Mouse (Mus musculus) olfactory bulb, adult 2 months (tissue): ENCODE results near the gene Tmprss11f. TPM values are rescaled to one million over a fixed set of nuclear protein-coding genes. Genes with fewer than 3 reads are reported as not detected.
"Not testable (repeated sequence)": the region's sequence is repeated elsewhere in the genome, so short reads cannot be mapped to it uniquely, and the experiment has no call there.

ENCODE experiments used
- H3K27ac ChIP-seq: fragments of 200-500 bp; 2 replicates; pipeline ENCODE4 v1.5.1; 2012; ENCODE audit warnings: low read depth, low read length; ENCODE audit not compliant: insufficient read depth
- H3K4me1 ChIP-seq: fragments of 200-500 bp; 2 replicates; pipeline ENCODE4 v1.6.1; 2012; ENCODE audit warnings: low read length; ENCODE audit not compliant: control insufficient read depth, insufficient read depth
- H3K4me3 ChIP-seq: fragments of 200-500 bp; 2 replicates; pipeline ENCODE4 v1.5.1; 2012; ENCODE audit warnings: mild to moderate bottlenecking, low read depth, low read length, moderate library complexity; ENCODE audit not compliant: insufficient read depth
- CTCF ChIP-seq: fragments of 200-500 bp; IDR thresholded peaks from 2 replicates; pipeline ENCODE4 v1.5.1; 2012; ENCODE audit warnings: low read depth, mild to moderate bottlenecking, low read length, moderate library complexity; ENCODE audit not compliant: insufficient read depth
- POLR2A ChIP-seq: fragments of 200-500 bp; IDR thresholded peaks from 2 replicates; pipeline ENCODE4 v1.6.1; 2012; ENCODE audit warnings: mild to moderate bottlenecking, low read depth, low read length, moderate library complexity; ENCODE audit not compliant: insufficient read depth
- WGBS: fragments of 180-500 bp; shearing (Covaris S2); methylation state at CpG from one replicate; pipeline ENCODE4 v1.1.7; 2018; 5-methylcytosine and 5-hydroxymethylcytosine counted together
- polyA plus RNA-seq: library from polyadenylated mRNA; stranded (reverse); fragments of >200 nt; gene quantifications from 2 replicates; pipeline ENCODE4 v1.2.4, GENCODE M21; 2012; ENCODE audit warnings: low replicate concordance; ENCODE audit not compliant: missing spikeins, insufficient read depth, insufficient read length

The Tmprss11f gene
- polyA plus RNA-seq: not detected in 2 replicates

- no peak for TF ChIP-seq CTCF
- no peaks in the 10 kb centered on the region for H3K4me1 ChIP-seq
- H3K27ac ChIP-seq: no peak within 1 kb of the TSS
- 76% methylated on average over 5 of the region's 5 CpGs for WGBS
- H3K4me3 ChIP-seq: no peak within 1 kb of the TSS
Measured at GRCm38 (mm10) chr5:86632324-86632723, at the start of gene Tmprss11f. Gene Tmprss11f (minus strand): TSS chr5:86632424.

- Histone ChIP-seq H3K27ac (no peak within 1 kb of the TSS), H3K4me1 (no peaks in the 10 kb centered on the region), H3K4me3 (no peak within 1 kb of the TSS)
- 85% methylated on average over 5 of the region's 5 CpGs for WGBS
- TF ChIP-seq POLR2A (no peak), CTCF (no peak)
Measured at GRCm38 (mm10) chr5:86676262-86676661, 44.0 kb upstream of the Tmprss11f start, which contains the start of gene Tmprss11b. Gene Tmprss11b (minus strand): TSS chr5:86676362.

- H3K4me3 ChIP-seq, H3K4me1 ChIP-seq, H3K27ac ChIP-seq: not testable (repeated sequence)
- WGBS: 30% methylated on average over 4 of the region's 4 CpGs
Measured at GRCm38 (mm10) chr5:86649185-86649584, 17.0 kb upstream of the Tmprss11f start.

GRCm38 (mm10) chr5:86640795-86641194 is 8.6 kb upstream of the Tmprss11f start:
- TF ChIP-seq CTCF: no peak
- TF ChIP-seq POLR2A: no peak
- H3K27ac ChIP-seq: no peak overlapping the region
- WGBS: 66% methylated on average over 3 of the region's 3 CpGs
- H3K4me3 ChIP-seq: no peak overlapping the region
- no peaks in the 10 kb centered on the region for H3K4me1 ChIP-seq

GRCm38 (mm10) chr5:86630700-86631099 is 1.5 kb downstream of the Tmprss11f start:
- 51% methylated on average over 2 of the region's 2 CpGs for WGBS
- Histone ChIP-seq H3K4me3 (no peak overlapping the region), H3K27ac (no peak overlapping the region), H3K4me1 (no peaks in the 10 kb centered on the region)
- TF ChIP-seq POLR2A (no peak), CTCF (no peak)

GRCm38 (mm10) chr5:86621778-86622177 is 10.4 kb downstream of the Tmprss11f start:
- TF ChIP-seq POLR2A: no peak
- TF ChIP-seq CTCF: no peak
- 83% methylated on average over 1 of the region's 1 CpGs for WGBS
- Histone ChIP-seq H3K27ac (no peak overlapping the region), H3K4me1 (no peaks in the 10 kb centered on the region), H3K4me3 (no peak overlapping the region)

- H3K27ac ChIP-seq: no peak overlapping the region
- no peaks in the 10 kb centered on the region for H3K4me1 ChIP-seq
- WGBS: 49% methylated on average over 3 of the region's 3 CpGs
- TF ChIP-seq POLR2A (no peak), CTCF (no peak)
- no peak overlapping the region for H3K4me3 ChIP-seq
Measured at GRCm38 (mm10) chr5:86585896-86586295, 46.3 kb downstream of the Tmprss11f start.

- no peak overlapping the region for H3K27ac ChIP-seq
- H3K4me1 ChIP-seq: no peaks in the 10 kb centered on the region
- no peak overlapping the region for H3K4me3 ChIP-seq
- 88% methylated on average over 5 of the region's 5 CpGs for WGBS
- TF ChIP-seq POLR2A: no peak
- TF ChIP-seq CTCF: no peak
Measured at GRCm38 (mm10) chr5:86582618-86583017, 49.6 kb downstream of the Tmprss11f start.

- TF ChIP-seq CTCF: no peak
- TF ChIP-seq POLR2A: no peak
- H3K4me1 ChIP-seq: no peaks in the 10 kb centered on the region
- no peak overlapping the region for H3K4me3 ChIP-seq
- no peak overlapping the region for H3K27ac ChIP-seq
- 76% methylated on average over 5 of the region's 5 CpGs for WGBS
Measured at GRCm38 (mm10) chr5:86581998-86582397, 50.2 kb downstream of the Tmprss11f start.

- WGBS: 92% methylated on average over 8 of the region's 8 CpGs
Measured at GRCm38 (mm10) chr5:86578761-86579160, 53.5 kb downstream of the Tmprss11f start.

More at GRCm38 (mm10) chr5:86578761-86579160, 53.5 kb downstream of the Tmprss11f start:
- not testable (repeated sequence) for H3K27ac ChIP-seq, H3K4me3 ChIP-seq, H3K4me1 ChIP-seq
